Mouse (Mus musculus) heart, embryonic 14.5 days (tissue): ENCODE data around the gene Hils1. TPM values are rescaled to one million over a fixed set of nuclear protein-coding genes. Genes with fewer than 3 reads are reported as not detected.
"Not testable (repeated sequence)": the region's sequence is repeated elsewhere in the genome, so short reads cannot be mapped to it uniquely, and the experiment has no call there.

Experiments used
- ATAC-seq: fragments of 200-750 bp; cut with Nextera tagmentation; 2 replicates; pipeline ENCODE4 v1.8.0; 2017; ENCODE audit warnings: low read depth, moderate TSS enrichment; ENCODE audit not compliant: insufficient number of reproducible peaks, insufficient read depth, low FRiP score
- H3K27ac ChIP-seq, 2 experiments: fragments of 200-500 bp in 1 of 2; fragments of 300-500 bp in 1 of 2; sonication (generic) in 1 of 2; replicated peaks in 1 of 2; 2 replicates each; pipeline ENCODE4 v1.5.1; 2012 to 2014; ENCODE audit warnings: low read depth in 2 of 2, low read length in 2 of 2, control low read depth in 1 of 2, mild to moderate bottlenecking in 1 of 2, mixed read lengths in 1 of 2; ENCODE audit not compliant: control insufficient read depth in 1 of 2, insufficient read depth in 1 of 2
- H3K27me3 ChIP-seq: fragments of 300-500 bp; sonication (generic); 2 replicates; pipeline ENCODE4 v1.6.1; 2014; ENCODE audit warnings: mild to moderate bottlenecking, low read length, control low read depth; ENCODE audit not compliant: control insufficient read depth, insufficient read depth
- H3K36me3 ChIP-seq: fragments of 300-500 bp; sonication (generic); 2 replicates; pipeline ENCODE4 v1.6.1; 2014; ENCODE audit warnings: mild to moderate bottlenecking, control low read depth, low read length, mixed read lengths; ENCODE audit not compliant: control insufficient read depth, insufficient read depth
- H3K4me1 ChIP-seq, 2 experiments: fragments of 200-500 bp in 1 of 2; fragments of 300-500 bp in 1 of 2; sonication (generic) in 1 of 2; 2 replicates each; pipeline ENCODE4 v1.6.1; 2012 to 2014; ENCODE audit warnings: low read length in 2 of 2, control low read depth in 1 of 2, mixed read lengths in 1 of 2; ENCODE audit not compliant: control insufficient read depth in 2 of 2, insufficient read depth in 2 of 2
- H3K4me2 ChIP-seq: fragments of 300-500 bp; sonication (generic); 2 replicates; pipeline ENCODE4 v1.6.1; 2014; ENCODE audit warnings: mild to moderate bottlenecking, low read length
- H3K4me3 ChIP-seq, 2 experiments: fragments of 200-500 bp in 1 of 2; fragments of 300-500 bp in 1 of 2; sonication (generic) in 1 of 2; 2 replicates each; pipeline ENCODE4 v1.5.1; 2012 to 2014; ENCODE audit warnings: low read length in 2 of 2, mild to moderate bottlenecking in 2 of 2, control low read depth in 1 of 2, low read depth in 1 of 2, moderate library complexity in 1 of 2; ENCODE audit not compliant: control insufficient read depth in 1 of 2, insufficient read depth in 1 of 2
- H3K9ac ChIP-seq: fragments of 300-500 bp; sonication (generic); 2 replicates; pipeline ENCODE4 v1.6.1; 2014; ENCODE audit warnings: mild to moderate bottlenecking, low read length
- H3K9me3 ChIP-seq: fragments of 300-500 bp; sonication (generic); 2 replicates; pipeline ENCODE4 v1.6.1; 2016; ENCODE audit warnings: low read length, control low read depth; ENCODE audit not compliant: control insufficient read depth
- WGBS: fragments of 180-500 bp; shearing (Covaris S2); extraction: QIAGEN DNeasy Blood & Tissue Kit; methylation state at CpG from one replicate; pipeline ENCODE4 v1.1.7; 2014; 5-methylcytosine and 5-hydroxymethylcytosine counted together
- polyA plus RNA-seq: library from polyadenylated mRNA; unstranded; fragments of >200 nt; fragmentation: Nextera tagmentation; extraction: Ambion mirVana; gene quantifications from 2 replicates; pipeline ENCODE4 v1.2.1, GENCODE M21; 2014

Gene Hils1
- polyA plus RNA-seq, 1 experiment from 2014 or later: 0.24 TPM

- 14% methylated on average over 4 of the region's 4 CpGs for WGBS
- Histone ChIP-seq H3K4me1 (peaks cover 34 to 35% of the 10 kb centered on the region in 2 experiments), H3K4me2 (peak overlapping the region; percentile 92), H3K4me3 (peak overlapping the region; percentile 19 to 67; a peak in 3 of 4 replicates), H3K9ac (peak overlapping the region; percentile 83; the same call in 1 of the 2 replicates)
- H3K9me3 ChIP-seq, ATAC-seq, H3K36me3 ChIP-seq, H3K27me3 ChIP-seq, H3K27ac ChIP-seq: not testable (repeated sequence)
Observed at GRCm38 (mm10) chr11:95010841-95011403, 43.5 kb downstream of the Hils1 start.

DNA sequence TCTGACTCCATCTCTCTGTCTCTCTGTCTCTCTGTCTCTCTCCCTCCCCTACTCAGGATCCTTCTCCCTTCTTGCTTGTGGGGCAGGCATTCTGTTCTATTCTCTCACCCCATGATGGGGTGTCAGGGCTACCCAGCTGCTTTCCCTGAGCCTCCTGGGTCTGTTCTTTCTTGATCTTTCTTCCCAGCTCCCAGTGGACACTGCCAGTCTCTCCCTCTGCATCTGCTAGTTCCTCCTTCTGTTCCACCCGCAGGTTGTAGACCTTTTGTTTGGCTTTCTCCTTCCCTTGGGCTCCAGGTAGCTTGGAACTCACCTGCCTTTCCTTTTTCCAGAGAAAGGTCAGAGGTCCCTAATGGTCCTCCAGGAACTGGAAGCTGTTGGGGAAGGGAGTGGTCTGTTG lies 44.0 kb downstream of the Hils1 start:
- peak overlapping the region; percentile 92 for H3K4me2 ChIP-seq
- no peaks in the 10 kb centered on the region for H3K9me3 ChIP-seq
- 0 out of 2 replicates have a peak overlapping the region, but pooled peaks have one; percentile 52 for H3K9ac ChIP-seq
- H3K27me3 ChIP-seq: no peaks in the 10 kb centered on the region
- H3K4me1 ChIP-seq: peaks cover 30 to 39% of the 10 kb centered on the region in 2 experiments
- peaks cover 4% of the 10 kb centered on the region; the same call in 1 of the 2 replicates for H3K36me3 ChIP-seq
- H3K27ac ChIP-seq: peak overlapping the region in 1 of 2 experiments; percentile 35; a peak in 1 of 4 replicates
- H3K4me3 ChIP-seq: peak overlapping the region; percentile 19 to 67; a peak in 2 of 4 replicates
- no peak for ATAC-seq
- WGBS: 42% methylated on average over 1 of the region's 1 CpGs

- WGBS: 27% methylated on average over 3 of the region's 3 CpGs
- Histone ChIP-seq H3K4me3 (no peak overlapping the region), H3K27ac (0 out of 4 replicates have a peak overlapping the region, but pooled peaks of 1 of the 2 experiments have one; percentile 35), H3K27me3 (no peaks in the 10 kb centered on the region), H3K4me1 (peaks cover 27 to 39% of the 10 kb centered on the region in 2 experiments), H3K36me3 (peaks cover 6% of the 10 kb centered on the region; the same call in 1 of the 2 replicates), H3K9me3 (no peaks in the 10 kb centered on the region), H3K9ac (0 out of 2 replicates have a peak overlapping the region, but pooled peaks have one; percentile 18), H3K4me2 (peak overlapping the region; percentile 92)
- no peak for ATAC-seq
Observed at GRCm38 (mm10) chr11:95012075-95012474, 44.7 kb downstream of the Hils1 start.

DNA sequence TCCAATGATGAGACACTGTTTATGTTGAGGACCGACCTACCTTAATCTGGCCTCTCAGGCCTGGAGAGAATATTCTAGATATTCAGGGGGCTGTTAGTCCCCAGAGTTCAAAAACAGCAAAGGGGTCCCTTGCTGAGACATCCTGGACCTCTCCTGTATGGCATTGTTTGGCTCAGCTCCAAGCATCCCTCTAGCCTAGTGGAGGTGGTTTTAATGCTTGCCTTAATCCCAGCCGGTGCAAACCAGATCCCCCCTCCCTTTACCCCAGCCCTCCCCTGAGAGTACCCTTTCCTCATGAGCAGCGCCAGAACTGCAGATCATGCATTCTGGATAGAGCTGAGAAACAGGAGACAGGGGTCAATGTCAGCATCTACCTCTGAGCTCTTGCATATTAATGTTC lies 45.1 kb downstream of the Hils1 start:
- Histone ChIP-seq H3K9ac (no peak overlapping the region), H3K36me3 (peaks cover 6% of the 10 kb centered on the region; the same call in 1 of the 2 replicates)
- WGBS: 38% methylated on average over 3 of the region's 3 CpGs

DNA sequence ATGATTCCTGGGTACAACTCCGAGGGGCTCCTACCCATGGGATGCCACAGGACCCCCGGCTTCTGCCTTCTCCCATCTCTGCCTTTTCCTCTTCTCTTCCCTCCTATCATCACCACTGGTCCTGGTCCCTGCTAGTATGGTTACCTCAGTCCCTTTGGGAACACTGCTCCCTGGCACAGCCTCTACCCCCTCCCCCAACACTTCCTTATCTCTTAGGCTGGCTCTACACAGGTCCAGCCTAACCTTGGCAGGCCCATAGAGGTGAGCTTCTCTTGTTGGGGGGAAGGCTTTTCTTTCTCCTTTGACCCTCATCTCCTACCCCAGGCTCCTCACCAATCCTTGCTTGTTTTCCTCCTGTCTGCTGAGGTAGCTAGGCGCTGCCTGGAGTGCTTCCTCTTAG lies 48.1 kb downstream of the Hils1 start:
- no peak overlapping the region for H3K4me2 ChIP-seq
- no peak overlapping the region for H3K4me3 ChIP-seq
- WGBS: 41% methylated on average over 3 of the region's 3 CpGs

More for the DNA sequence above, 45.1 kb downstream of the Hils1 start:
- H3K4me3 ChIP-seq: no peak overlapping the region
- H3K9me3 ChIP-seq: no peaks in the 10 kb centered on the region
- ATAC-seq: no peak
- no peaks in the 10 kb centered on the region for H3K27me3 ChIP-seq
- no peak overlapping the region for H3K4me2 ChIP-seq
- peaks cover 26 to 39% of the 10 kb centered on the region in 2 experiments for H3K4me1 ChIP-seq
- no peak overlapping the region for H3K27ac ChIP-seq

More for the DNA sequence above, 48.1 kb downstream of the Hils1 start:
- Histone ChIP-seq H3K27ac (0 out of 4 replicates have a peak overlapping the region, but pooled peaks of 1 of the 2 experiments have one; percentile 19), H3K27me3 (peaks cover 11% of the 10 kb centered on the region; the same call in 1 of the 2 replicates), H3K4me1 (peaks cover 17 to 27% of the 10 kb centered on the region in 2 experiments; a peak in 3 of 4 replicates), H3K36me3 (peaks cover 16% of the 10 kb centered on the region; the same call in 1 of the 2 replicates), H3K9me3 (no peaks in the 10 kb centered on the region), H3K9ac (peak overlapping the region; percentile 34; the same call in 1 of the 2 replicates)
- ATAC-seq: 0 out of 2 replicates have a peak, but pooled peaks have one; percentile 52

Other genes starting within 250 kb of the Hils1 start
- gene Cdc34b, start 225.8 kb upstream of the Hils1 start, polyA plus RNA-seq: 0.18 TPM in 1 of 2 replicates, not detected in the other
- not detected in 2 replicates for gene Tmem92, start 184.9 kb upstream of the Hils1 start, polyA plus RNA-seq
- gene Col1a1, start 31.4 kb upstream of the Hils1 start, polyA plus RNA-seq: 447 and 511 TPM in 2 replicates
- gene Sgca, start 8.7 kb downstream of the Hils1 start, polyA plus RNA-seq: 34.6 and 36.7 TPM in 2 replicates
- gene Ppp1r9b, start 23.4 kb downstream of the Hils1 start, polyA plus RNA-seq: 8.1 and 8.6 TPM in 2 replicates
- 8.5 and 10.1 TPM in 2 replicates for gene Samd14, start 42.3 kb downstream of the Hils1 start, polyA plus RNA-seq
- 112 and 113 TPM in 2 replicates for gene Pdk2, start 73.8 kb downstream of the Hils1 start, polyA plus RNA-seq
- gene Itga3, start 109.2 kb downstream of the Hils1 start, polyA plus RNA-seq: 9.4 TPM in 2 replicates
- not detected in 2 replicates for gene Dlx3, start 152.5 kb downstream of the Hils1 start, polyA plus RNA-seq
- gene Dlx4, start 178.7 kb downstream of the Hils1 start, polyA plus RNA-seq: not detected in 2 replicates